In genomic region chr12:85462802-85463201, GRCm38 (mm10) we compare ENCODE assay signal across 13 mouse cellular contexts. TPM values are rescaled to one million over a fixed set of nuclear protein-coding genes. Genes with fewer than 3 reads are reported as not detected.
DNase-seq lines count a peak whose midpoint lies in the region; ATAC-seq lines count a peak whose summit lies in the region.
"Had no signal": no experiment of that assay in that cellular context is flagged by ENCODE, and none has a peak within 500 bp of the region (broad histone marks: within the 10 kb centered on the region; RNA-seq: fewer than 3 reads in every experiment).

No protein-coding gene starts in this region.

- H3K4me3 ChIP-seq in kidney, embryonic 15.5 days (replicated peaks): no peak overlapping the region
- 0 out of 2 replicates have a peak overlapping the region, but pooled peaks have one; percentile 12 for H3K4me3 ChIP-seq in brown adipose tissue, adult 24 weeks (ENCODE audit: insufficient read depth, low read depth, low read length)
- no peak overlapping the region for H3K4me3 ChIP-seq in embryonic facial prominence, embryonic 12.5 days
- H3K4me3 ChIP-seq: forebrain, embryonic 15.5 days; hindbrain, embryonic 15.5 days; limb, embryonic 12.5 days had no signal

- H3K4me1 ChIP-seq in kidney, embryonic 15.5 days: peaks cover 18% of the 10 kb centered on the region
- peaks cover 8% of the 10 kb centered on the region for H3K4me1 ChIP-seq in brown adipose tissue, adult 24 weeks (ENCODE audit: control insufficient read depth, insufficient read depth, insufficient read length, low read length)
- peaks cover 19% of the 10 kb centered on the region for H3K4me1 ChIP-seq in embryonic facial prominence, embryonic 12.5 days

- no peak for DNase-seq in kidney, adult 8-10 months
- DNase-seq in lung, postnatal 10 days: peak; percentile 62
- DNase-seq in testis, postnatal 14 days (ENCODE audit: low spot score): no peak
- no peak for DNase-seq in spleen, postnatal 36 days (ENCODE audit: low spot score in 2 of 2)
- DNase-seq: cerebellum, adult 11 months; gastrocnemius, postnatal 36 days; layer of hippocampus, postnatal 36 days had no signal

- no peaks in the 10 kb centered on the region for H3K27me3 ChIP-seq in kidney, embryonic 15.5 days
- H3K27me3 ChIP-seq in embryonic facial prominence, embryonic 12.5 days: no peaks in the 10 kb centered on the region
- H3K27me3 ChIP-seq: forebrain, embryonic 15.5 days; hindbrain, embryonic 15.5 days; limb, embryonic 12.5 days had no signal

- H3K36me3 ChIP-seq in kidney, embryonic 15.5 days: no peaks in the 10 kb centered on the region
- H3K36me3 ChIP-seq in embryonic facial prominence, embryonic 12.5 days: no peaks in the 10 kb centered on the region
- H3K36me3 ChIP-seq: forebrain, embryonic 15.5 days; hindbrain, embryonic 15.5 days; limb, embryonic 12.5 days had no signal

- ATAC-seq in kidney, embryonic 15.5 days (replicated peaks; ENCODE audit: low FRiP score): no peak
- no peak for ATAC-seq in embryonic facial prominence, embryonic 12.5 days (ENCODE audit: insufficient number of reproducible peaks, insufficient read depth, low FRiP score, low TSS enrichment)
- ATAC-seq: forebrain, embryonic 15.5 days had no signal

- 35% methylated on average over 7 of the region's 7 CpGs for WGBS in kidney, embryonic 15.5 days
- WGBS in embryonic facial prominence, embryonic 12.5 days: 51% methylated on average over 7 of the region's 7 CpGs

- H3K4me2 ChIP-seq in kidney, embryonic 15.5 days: peak overlapping the region; percentile 0; the same call in 1 of the 2 replicates
- H3K4me2 ChIP-seq in embryonic facial prominence, embryonic 12.5 days (replicated peaks): no peak overlapping the region
- H3K4me2 ChIP-seq: forebrain, embryonic 15.5 days; hindbrain, embryonic 15.5 days; limb, embryonic 12.5 days had no signal

- H3K9me3 ChIP-seq in kidney, embryonic 15.5 days (replicated peaks): no peaks in the 10 kb centered on the region
- H3K9me3 ChIP-seq in embryonic facial prominence, embryonic 12.5 days: no peaks in the 10 kb centered on the region
- H3K9me3 ChIP-seq: forebrain, embryonic 15.5 days; hindbrain, embryonic 15.5 days; limb, embryonic 12.5 days had no signal

- H3K9ac ChIP-seq in kidney, embryonic 15.5 days: no peak overlapping the region
- H3K9ac ChIP-seq in embryonic facial prominence, embryonic 12.5 days: no peak overlapping the region
- H3K9ac ChIP-seq: forebrain, embryonic 15.5 days; limb, embryonic 12.5 days had no signal

- no peak overlapping the region; the same call in 1 of the 2 replicates for H3K27ac ChIP-seq in kidney, embryonic 15.5 days
- peak overlapping the region; percentile 82 for H3K27ac ChIP-seq in brown adipose tissue, adult 24 weeks (replicated peaks; ENCODE audit: low read depth, low read length)
- H3K27ac ChIP-seq in embryonic facial prominence, embryonic 12.5 days: peak overlapping the region; percentile 65; the same call in 1 of the 2 replicates
- H3K27ac ChIP-seq: forebrain, embryonic 15.5 days; hindbrain, embryonic 15.5 days; limb, embryonic 12.5 days had no signal

RNA-seq across cellular contexts. Expression of gene Fos, which starts 10.9 kb away (rescaled TPM):
- polyA plus RNA-seq in kidney, embryonic 15.5 days (2015; fragmentation: Nextera tagmentation; extraction: Ambion mirVana): 3.5 and 3.8 TPM in 2 replicates
- polyA plus RNA-seq in brown adipose tissue, adult 24 weeks (2012; ENCODE audit: insufficient read depth, insufficient read length, missing spikeins): 10.7 and 154 TPM in 2 replicates
- 2.3 and 3.5 TPM in 2 replicates for polyA plus RNA-seq in embryonic facial prominence, embryonic 12.5 days (2016; fragmentation: Nextera tagmentation; extraction: Ambion mirVana)
